Mouse (Mus musculus): ENCODE results near the gene Sdhaf3. TPM values are rescaled to one million over a fixed set of nuclear protein-coding genes. Genes with fewer than 3 reads are reported as not detected.

Sdhaf3 gene
- polyA plus RNA-seq, 1 experiment from 2014 or later = 5.3 TPM

GRCm38 (mm10) chr6:7082054-7082453 lies 126.2 kb downstream of the Sdhaf3 start:
- no peaks in the 10 kb centered on the region for H3K4me1 ChIP-seq
- no peaks in the 10 kb centered on the region for H3K27me3 ChIP-seq
- ATAC-seq (replicated peaks; ENCODE audit: low FRiP score) = no peak
- no peaks in the 10 kb centered on the region for H3K9me3 ChIP-seq (replicated peaks)
- no peak overlapping the region for H3K27ac ChIP-seq
- H3K4me3 ChIP-seq (replicated peaks) = no peak overlapping the region
- 57% methylated on average over 3 of the region's 3 CpGs for WGBS
- no peak overlapping the region for H3K4me2 ChIP-seq
- H3K9ac ChIP-seq = no peak overlapping the region
- H3K36me3 ChIP-seq = no peaks in the 10 kb centered on the region

GRCm38 (mm10) chr6:7082467-7083259 lies 126.9 kb downstream of the Sdhaf3 start:
- Histone ChIP-seq H3K9ac (no peak overlapping the region), H3K36me3 (no peaks in the 10 kb centered on the region)
- 62% methylated on average over 5 of the region's 5 CpGs for WGBS

DNA sequence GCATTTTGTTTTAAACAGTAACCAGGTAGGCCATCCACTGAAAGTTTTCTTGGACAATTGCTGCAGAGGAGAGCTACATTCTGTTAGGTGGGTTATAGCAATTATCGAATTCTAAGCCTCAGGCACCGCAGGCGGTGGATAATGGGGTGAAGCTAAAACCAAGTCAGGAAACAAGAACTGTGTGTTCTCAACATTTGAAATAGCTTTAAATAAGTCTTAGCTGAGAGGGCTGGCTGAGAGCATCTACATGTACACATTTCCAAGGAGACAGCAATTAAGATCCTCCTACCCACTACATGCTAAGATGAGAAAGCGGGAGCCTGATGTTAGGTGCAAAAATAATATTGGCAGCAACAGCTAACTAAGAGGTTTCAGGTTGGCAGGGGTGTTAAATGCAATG lies 127.9 kb downstream of the Sdhaf3 start:
- no peak for ATAC-seq (replicated peaks; ENCODE audit: low FRiP score)
- no peak overlapping the region for H3K4me3 ChIP-seq (replicated peaks)
- H3K4me2 ChIP-seq = no peak overlapping the region
- H3K36me3 ChIP-seq = no peaks in the 10 kb centered on the region
- WGBS = 89% methylated on average over 4 of the region's 4 CpGs
- H3K9ac ChIP-seq = no peak overlapping the region
- no peak overlapping the region for H3K27ac ChIP-seq
- no peaks in the 10 kb centered on the region for H3K9me3 ChIP-seq (replicated peaks)
- H3K4me1 ChIP-seq = no peaks in the 10 kb centered on the region
- no peaks in the 10 kb centered on the region for H3K27me3 ChIP-seq

More at GRCm38 (mm10) chr6:7082467-7083259, 126.9 kb downstream of the Sdhaf3 start:
- Histone ChIP-seq H3K4me3 (replicated peaks) (no peak overlapping the region), H3K27ac (no peak overlapping the region), H3K4me1 (no peaks in the 10 kb centered on the region), H3K27me3 (no peaks in the 10 kb centered on the region), H3K9me3 (replicated peaks) (no peaks in the 10 kb centered on the region), H3K4me2 (no peak overlapping the region)
- ATAC-seq (replicated peaks; ENCODE audit: low FRiP score) = no peak

- Histone ChIP-seq H3K36me3 (no peaks in the 10 kb centered on the region), H3K4me1 (no peaks in the 10 kb centered on the region), H3K27ac (no peak overlapping the region), H3K4me2 (no peak overlapping the region), H3K9ac (no peak overlapping the region), H3K9me3 (replicated peaks) (no peaks in the 10 kb centered on the region), H3K4me3 (replicated peaks) (no peak overlapping the region), H3K27me3 (no peaks in the 10 kb centered on the region)
- WGBS = 87% methylated on average over 2 of the region's 2 CpGs
- no peak for ATAC-seq (replicated peaks; ENCODE audit: low FRiP score)
These were observed 128.6 kb downstream of the Sdhaf3 start for GRCm38 (mm10) chr6:7084370-7084769.

GRCm38 (mm10) chr6:7085506-7085905 lies 129.7 kb downstream of the Sdhaf3 start:
- H3K36me3 ChIP-seq = no peaks in the 10 kb centered on the region
- H3K27ac ChIP-seq = no peak overlapping the region
- no peak overlapping the region for H3K4me3 ChIP-seq (replicated peaks)
- no peak overlapping the region for H3K4me2 ChIP-seq
- WGBS = 78% methylated on average over 2 of the region's 2 CpGs
- H3K4me1 ChIP-seq = no peaks in the 10 kb centered on the region
- H3K9ac ChIP-seq = no peak overlapping the region
- no peaks in the 10 kb centered on the region for H3K9me3 ChIP-seq (replicated peaks)
- ATAC-seq (replicated peaks; ENCODE audit: low FRiP score) = no peak
- no peaks in the 10 kb centered on the region for H3K27me3 ChIP-seq

- Histone ChIP-seq H3K9me3 (replicated peaks) (no peaks in the 10 kb centered on the region), H3K4me3 (replicated peaks) (no peak overlapping the region), H3K36me3 (no peaks in the 10 kb centered on the region), H3K9ac (no peak overlapping the region), H3K27me3 (no peaks in the 10 kb centered on the region), H3K4me2 (no peak overlapping the region), H3K4me1 (no peaks in the 10 kb centered on the region), H3K27ac (no peak overlapping the region)
- ATAC-seq (replicated peaks; ENCODE audit: low FRiP score) = 0 out of 2 replicates have a peak, but pooled peaks have one; percentile 22
- WGBS = 43% methylated on average over 1 of the region's 1 CpGs
These were observed 136.3 kb downstream of the Sdhaf3 start for GRCm38 (mm10) chr6:7092094-7092493.

Other genes with a start within 250 kb of the Sdhaf3 start
- gene Dlx6, start 92.7 kb upstream of the Sdhaf3 start, polyA plus RNA-seq (2015; fragmentation: Nextera tagmentation; extraction: Ambion mirVana) = 0.24 TPM in 1 of 2 replicates, not detected in the other
- 0.35 and 3.4 TPM in 2 replicates for gene Dlx5, start 73.9 kb upstream of the Sdhaf3 start, polyA plus RNA-seq (2015; fragmentation: Nextera tagmentation; extraction: Ambion mirVana)

All from kidney, embryonic 15.5 days (tissue).